Mouse (Mus musculus) heart, adult 11 months (tissue): ENCODE results near the gene Nme7.
A peak's percentile ranks its signal among the peaks of the same experiment; 100 is the strongest.

Experiments
- DNase-seq: peaks from one replicate; pipeline ENCODE4 v3.0.0; 2022

The Nme7 gene

GRCm38 (mm10) chr1:164392176-164392575, 88.3 kb downstream of the Nme7 start:
- peak; percentile 88 for DNase-seq

- DNase-seq: peak; percentile 59
Observed at GRCm38 (mm10) chr1:164395131-164395780, 91.3 kb downstream of the Nme7 start.

- DNase-seq: peak; percentile 79
Observed at GRCm38 (mm10) chr1:164397672-164398071, 93.8 kb downstream of the Nme7 start.

- peak; percentile 70 for DNase-seq
Observed at GRCm38 (mm10) chr1:164399578-164399977, 95.7 kb downstream of the Nme7 start.

- DNase-seq: peak; percentile 95
Observed at GRCm38 (mm10) chr1:164405385-164405802, 101.5 kb downstream of the Nme7 start.

- DNase-seq: peak; percentile 41
Observed at GRCm38 (mm10) chr1:164406506-164406905, 102.6 kb downstream of the Nme7 start.

GRCm38 (mm10) chr1:164408655-164409054, 104.7 kb downstream of the Nme7 start:
- DNase-seq: peak; percentile 36

GRCm38 (mm10) chr1:164411306-164411705, 107.4 kb downstream of the Nme7 start:
- DNase-seq: peak; percentile 48

- peak; percentile 18 for DNase-seq
Observed at GRCm38 (mm10) chr1:164412906-164413305, 109.0 kb downstream of the Nme7 start.

- DNase-seq: peak; percentile 46
Observed at GRCm38 (mm10) chr1:164413608-164414007, 109.7 kb downstream of the Nme7 start.

GRCm38 (mm10) chr1:164415347-164415751, 111.4 kb downstream of the Nme7 start:
- DNase-seq: peak; percentile 76

- peak; percentile 63 for DNase-seq
Observed at GRCm38 (mm10) chr1:164416692-164417394, 112.9 kb downstream of the Nme7 start.

GRCm38 (mm10) chr1:164417604-164418003, 113.7 kb downstream of the Nme7 start:
- DNase-seq: no peak

GRCm38 (mm10) chr1:164418320-164418719, 114.4 kb downstream of the Nme7 start:
- no peak for DNase-seq

- DNase-seq: no peak
Observed at GRCm38 (mm10) chr1:164419401-164419800, 115.5 kb downstream of the Nme7 start.

- no peak for DNase-seq
Observed at GRCm38 (mm10) chr1:164420623-164421354, 116.9 kb downstream of the Nme7 start.

GRCm38 (mm10) chr1:164426227-164426626, 122.3 kb downstream of the Nme7 start:
- DNase-seq: no peak

GRCm38 (mm10) chr1:164427777-164428176, 123.9 kb downstream of the Nme7 start:
- DNase-seq: no peak

GRCm38 (mm10) chr1:164428644-164429043, 124.7 kb downstream of the Nme7 start:
- no peak for DNase-seq

GRCm38 (mm10) chr1:164432649-164433048, 128.7 kb downstream of the Nme7 start:
- DNase-seq: no peak

GRCm38 (mm10) chr1:164434049-164434448, 130.1 kb downstream of the Nme7 start:
- DNase-seq: no peak

- DNase-seq: no peak
Observed at GRCm38 (mm10) chr1:164436749-164437148, 132.8 kb downstream of the Nme7 start.

- no peak for DNase-seq
Observed at GRCm38 (mm10) chr1:164440230-164440629, 136.3 kb downstream of the Nme7 start.
